Mouse (Mus musculus) layer of hippocampus, postnatal 36 days (tissue): ENCODE results near the gene Pcdh8. TPM values are rescaled to one million over a fixed set of nuclear protein-coding genes. Genes with fewer than 3 reads are reported as not detected.

Source experiments
- DNase-seq, 2 experiments: peaks; one replicate each; pipeline ENCODE4 v3.0.0; 2022
- total RNA-seq, 2 experiments: library from RNA; stranded (reverse); gene quantifications; 2 replicates each; pipeline ENCODE4 v1.2.3; 2021

Pcdh8 gene
- 10 to 100 TPM; 65.7 to 84.7 TPM for total RNA-seq

DNA sequence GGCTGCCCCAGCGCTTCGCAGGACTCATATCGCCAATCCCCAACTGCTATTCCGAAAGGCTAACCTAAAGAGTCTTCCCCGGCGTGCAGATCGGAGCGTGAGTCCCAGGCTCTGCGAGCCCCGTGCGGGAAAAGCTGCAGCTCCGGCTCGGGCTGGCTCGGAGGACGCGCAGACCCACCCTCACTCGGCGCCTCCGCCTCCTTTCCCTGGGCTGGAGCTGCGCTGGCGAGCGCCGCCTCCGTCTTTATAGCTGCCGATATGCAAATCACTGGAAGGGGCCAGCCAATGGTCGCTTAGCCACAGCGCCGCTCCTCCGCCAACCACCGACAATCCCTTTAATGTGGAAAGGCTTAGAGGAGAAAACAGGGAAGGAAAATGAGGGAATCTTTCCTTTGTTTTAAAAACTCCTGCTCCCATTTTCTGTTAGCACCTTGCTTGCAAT lies at the start of gene Pcdh8:
TSS of gene Pcdh8 (minus strand) at position 219 of the 442 bp plus-strand sequence.
- DNase-seq: peak; percentile 95

DNA sequence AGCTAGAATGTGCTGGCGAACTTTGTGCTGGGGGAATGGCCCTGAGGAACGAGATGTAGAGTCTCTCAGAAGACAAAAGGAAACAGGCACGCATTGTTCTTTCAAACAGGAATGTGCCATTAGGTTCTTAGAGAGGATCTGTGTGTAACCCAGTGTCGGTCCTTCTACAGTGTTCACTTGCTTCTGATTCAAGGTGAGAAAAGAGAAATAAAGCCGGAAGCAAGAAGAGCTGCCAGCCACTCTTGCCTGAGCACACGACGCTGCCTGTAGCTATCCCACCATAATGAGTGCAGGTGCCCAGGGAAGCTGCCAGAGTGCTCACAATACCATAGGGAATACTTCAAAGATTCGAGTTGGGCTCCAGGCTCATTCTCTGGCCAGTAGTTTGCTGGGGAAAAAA lies 43.6 kb upstream of the Pcdh8 start:
- no peak for DNase-seq

DNA sequence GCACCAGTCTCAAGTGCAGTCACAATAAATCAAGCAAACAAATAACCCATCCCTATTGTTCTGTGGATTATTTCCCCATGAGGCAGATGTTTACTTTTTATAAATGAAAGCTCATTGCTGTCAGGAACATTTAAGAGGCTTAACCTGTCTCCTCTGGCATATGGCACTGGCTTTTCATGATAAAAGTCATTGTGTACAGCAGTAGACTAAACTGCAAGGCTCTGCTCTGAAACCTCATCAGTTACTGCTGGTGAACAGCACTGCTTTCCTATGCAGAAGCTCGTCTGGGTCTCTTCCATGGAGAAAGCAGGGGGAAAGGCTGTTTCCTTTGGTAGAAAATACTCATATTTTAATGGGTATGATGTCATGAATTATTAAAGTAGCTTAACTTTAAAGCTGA lies 43.0 kb upstream of the Pcdh8 start:
- DNase-seq: no peak

DNA sequence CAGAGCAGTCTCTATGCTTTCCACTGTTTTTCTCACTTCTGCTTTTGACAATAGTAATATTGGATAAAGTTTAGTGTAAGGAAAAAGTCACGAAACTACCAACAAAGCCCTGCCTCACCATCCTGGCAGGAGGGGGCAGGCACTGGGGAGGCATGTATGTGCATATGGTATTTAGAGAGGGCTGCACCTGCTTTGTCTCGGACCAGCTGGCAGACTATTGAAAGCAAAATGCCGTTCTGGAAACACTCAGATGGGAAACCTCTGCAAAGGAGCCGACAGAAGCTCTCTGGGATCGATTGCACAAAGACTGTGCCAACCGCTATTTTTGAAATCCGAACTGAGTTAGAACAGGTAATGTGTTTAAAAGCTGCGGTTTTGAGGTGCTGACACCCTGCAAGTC lies 22.1 kb upstream of the Pcdh8 start:
- peak; percentile 64 to 75 for DNase-seq

DNA sequence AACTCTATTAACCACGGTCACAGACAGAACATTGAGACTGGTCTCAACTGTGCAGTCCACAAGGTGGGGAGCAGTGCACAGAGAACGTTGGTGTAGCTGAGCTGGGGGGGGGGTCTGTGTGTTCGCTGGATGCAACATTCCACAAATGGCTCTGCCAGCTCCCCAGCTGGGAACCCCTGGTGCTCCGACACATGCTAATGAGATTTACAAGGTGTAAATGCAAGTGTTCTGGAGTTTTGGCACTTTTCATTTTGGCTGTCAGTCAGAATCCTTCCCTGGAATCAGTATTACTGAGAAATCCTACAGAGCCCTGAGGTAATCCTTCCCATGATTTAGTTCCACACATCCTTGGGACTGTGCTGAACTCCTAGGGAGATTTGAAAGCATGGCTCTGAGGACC lies 18.4 kb upstream of the Pcdh8 start:
- no peak for DNase-seq

DNA sequence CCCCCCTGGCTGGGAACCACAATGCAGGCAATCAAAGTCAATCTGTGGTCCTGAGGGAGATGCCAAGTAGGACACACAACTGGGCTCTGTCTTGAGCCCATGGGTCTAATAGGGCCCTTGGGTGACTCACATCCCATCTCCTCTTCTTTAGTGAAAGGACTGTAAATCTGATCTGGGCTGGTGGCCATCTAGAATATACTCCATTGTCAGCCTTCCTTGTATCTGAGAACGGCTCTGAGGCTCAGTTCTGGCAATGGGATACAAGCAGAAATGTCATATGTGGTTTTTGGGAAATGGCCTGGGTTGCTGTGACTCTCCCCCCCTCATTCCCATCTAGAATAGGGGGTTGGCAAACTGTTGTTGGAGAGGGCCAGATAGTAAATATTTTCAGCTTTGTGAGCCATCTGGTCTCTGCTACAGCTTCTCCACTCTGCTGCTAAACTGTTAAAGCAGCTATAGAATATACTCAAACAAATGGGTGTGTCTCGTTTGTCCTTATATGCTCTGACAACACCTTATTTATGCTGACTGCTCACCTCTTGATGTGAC lies 17.6 kb upstream of the Pcdh8 start:
- DNase-seq: no peak

DNA sequence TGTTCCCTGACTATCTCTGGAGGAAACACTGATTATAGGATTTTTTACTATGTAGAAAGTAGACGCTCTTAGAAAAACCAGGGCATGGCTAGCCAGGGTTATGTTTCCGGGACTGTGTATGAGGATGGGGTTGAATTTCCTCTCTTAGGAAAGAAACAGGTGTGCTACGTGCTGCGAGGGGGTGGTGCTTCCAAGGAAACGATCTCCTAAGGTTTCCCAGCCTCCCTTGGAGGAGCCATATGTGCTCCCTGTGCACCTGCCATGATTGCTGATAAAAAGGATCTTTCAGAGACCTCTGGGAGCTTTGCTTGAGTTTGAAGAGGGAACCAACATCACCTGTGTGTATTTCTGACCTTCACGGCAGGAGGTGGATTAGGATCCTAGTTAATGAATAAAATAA lies 16.8 kb upstream of the Pcdh8 start:
- no peak for DNase-seq

DNA sequence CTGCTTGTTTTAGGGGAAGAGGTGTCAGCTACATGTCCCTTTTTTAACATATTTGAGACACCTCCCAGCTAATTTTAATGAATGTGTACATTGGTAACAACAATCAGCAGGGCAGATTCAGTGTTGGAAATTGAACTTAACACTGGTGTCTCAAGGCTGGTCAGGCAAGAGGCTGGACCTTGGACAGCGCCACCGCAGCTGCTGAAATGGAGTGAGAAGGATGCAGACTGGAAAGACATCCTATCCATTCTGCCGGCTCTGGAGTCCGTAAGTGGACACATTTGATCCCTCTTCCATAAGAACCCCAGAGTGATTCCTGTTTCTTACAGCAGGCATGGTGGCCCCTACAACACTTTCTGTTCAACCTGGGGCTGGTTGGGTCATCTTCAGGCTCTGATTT lies 14.3 kb upstream of the Pcdh8 start:
- DNase-seq: no peak

DNA sequence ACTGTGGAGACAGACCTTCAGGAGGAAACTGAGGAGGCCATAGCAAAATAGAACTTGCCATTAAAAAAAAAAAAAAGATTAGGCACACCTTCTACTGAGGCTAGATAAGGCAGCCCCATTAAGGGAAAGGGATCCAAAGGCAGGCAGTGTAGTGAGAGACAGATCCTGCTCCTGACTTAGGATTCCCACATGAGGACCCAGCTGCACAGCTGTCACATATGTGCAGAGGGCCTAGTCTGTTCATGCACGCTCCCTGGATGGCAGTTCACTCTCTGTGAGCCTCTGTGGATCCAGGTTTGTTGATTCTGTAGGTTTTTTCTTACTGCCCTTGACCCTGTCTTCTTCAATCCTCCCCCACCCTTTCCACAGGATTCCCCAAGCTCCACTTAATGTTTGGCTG lies 9.8 kb upstream of the Pcdh8 start:
- DNase-seq: no peak

DNA sequence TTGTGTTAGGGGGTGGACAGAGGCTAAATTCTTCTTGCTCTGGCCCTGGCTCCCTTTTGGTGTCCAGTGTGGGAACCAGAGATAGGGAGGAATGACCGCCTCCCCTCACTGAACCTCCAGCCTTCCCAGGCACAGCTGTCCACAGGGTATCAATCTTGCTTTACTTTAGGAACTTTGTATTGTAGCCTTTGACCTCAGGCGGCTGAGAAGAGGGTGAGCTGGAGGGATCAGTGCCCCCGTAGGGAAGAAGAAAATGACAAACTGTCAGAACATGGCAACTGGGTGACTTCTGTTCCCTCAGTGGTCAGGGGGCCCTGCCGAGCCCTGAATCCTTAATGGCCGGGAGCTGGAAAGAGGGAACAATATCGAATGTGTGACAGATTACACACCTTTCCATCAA lies 9.2 kb upstream of the Pcdh8 start:
- DNase-seq: no peak

DNA sequence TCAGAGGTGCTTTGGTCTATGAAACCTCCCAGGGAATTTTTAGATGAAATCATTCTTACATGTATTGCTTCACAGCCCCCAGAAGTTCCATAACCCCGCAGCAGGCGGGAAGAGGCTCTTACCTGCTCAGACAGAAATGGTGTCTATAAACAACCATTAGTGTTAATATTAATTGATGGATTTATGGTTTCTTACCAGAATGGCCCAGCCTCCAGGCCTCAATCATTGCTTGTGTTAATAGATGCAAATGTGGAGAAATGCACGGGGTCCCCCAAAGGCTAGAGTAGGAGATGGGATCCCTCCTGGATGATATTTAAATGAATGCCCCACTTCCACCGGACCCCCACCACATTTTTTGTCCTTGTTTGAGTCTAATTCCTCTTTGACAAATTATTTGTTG lies 8.7 kb upstream of the Pcdh8 start:
- no peak for DNase-seq

DNA sequence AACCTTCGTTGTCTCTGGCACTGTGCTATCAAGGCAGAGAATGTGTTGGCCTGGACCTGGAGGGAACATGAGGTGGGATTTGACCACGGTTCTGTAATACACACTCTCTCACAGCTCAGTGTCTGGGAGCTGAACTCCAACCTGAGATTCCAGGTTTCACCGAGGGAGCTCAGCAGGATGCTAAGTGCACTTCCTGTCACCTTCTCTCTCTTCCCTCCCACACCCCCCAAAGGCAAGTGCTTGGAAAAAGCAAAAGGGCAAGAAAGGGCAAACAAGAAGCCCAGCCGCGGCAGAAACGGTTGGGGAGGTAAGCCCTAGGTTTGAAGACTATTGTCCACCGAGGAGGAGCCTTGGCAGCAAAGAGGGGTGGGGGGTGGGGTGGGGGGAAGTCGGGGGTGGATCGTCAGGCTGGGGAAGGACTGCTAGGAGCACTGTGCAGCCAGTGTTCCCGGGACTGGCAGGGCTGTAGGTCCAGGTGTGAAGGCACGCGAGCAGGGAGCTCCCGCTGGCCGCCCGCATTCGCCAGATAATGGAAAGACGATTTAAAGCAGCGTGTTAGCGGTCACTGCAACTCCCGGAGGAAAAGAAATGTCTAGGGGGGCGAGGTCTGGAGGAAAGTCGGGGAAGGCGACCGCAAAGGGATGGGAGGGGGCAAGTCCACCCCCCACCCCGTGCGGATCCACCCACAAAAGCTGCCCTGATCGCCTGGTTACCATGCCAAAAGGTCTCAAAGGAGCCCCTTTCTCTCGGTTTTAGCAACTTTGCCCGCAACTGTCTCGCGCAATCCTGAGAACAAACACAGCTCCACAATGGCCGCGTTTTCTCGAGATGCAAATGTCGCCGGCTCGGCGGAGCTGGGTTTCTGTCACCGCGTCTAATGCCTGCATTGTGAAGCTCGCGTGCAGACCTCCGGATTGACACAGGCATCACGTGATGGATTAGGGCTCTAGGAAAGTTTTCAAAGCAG lies 2.6 kb upstream of the Pcdh8 start:
- DNase-seq: peak; percentile 44 to 52

DNA sequence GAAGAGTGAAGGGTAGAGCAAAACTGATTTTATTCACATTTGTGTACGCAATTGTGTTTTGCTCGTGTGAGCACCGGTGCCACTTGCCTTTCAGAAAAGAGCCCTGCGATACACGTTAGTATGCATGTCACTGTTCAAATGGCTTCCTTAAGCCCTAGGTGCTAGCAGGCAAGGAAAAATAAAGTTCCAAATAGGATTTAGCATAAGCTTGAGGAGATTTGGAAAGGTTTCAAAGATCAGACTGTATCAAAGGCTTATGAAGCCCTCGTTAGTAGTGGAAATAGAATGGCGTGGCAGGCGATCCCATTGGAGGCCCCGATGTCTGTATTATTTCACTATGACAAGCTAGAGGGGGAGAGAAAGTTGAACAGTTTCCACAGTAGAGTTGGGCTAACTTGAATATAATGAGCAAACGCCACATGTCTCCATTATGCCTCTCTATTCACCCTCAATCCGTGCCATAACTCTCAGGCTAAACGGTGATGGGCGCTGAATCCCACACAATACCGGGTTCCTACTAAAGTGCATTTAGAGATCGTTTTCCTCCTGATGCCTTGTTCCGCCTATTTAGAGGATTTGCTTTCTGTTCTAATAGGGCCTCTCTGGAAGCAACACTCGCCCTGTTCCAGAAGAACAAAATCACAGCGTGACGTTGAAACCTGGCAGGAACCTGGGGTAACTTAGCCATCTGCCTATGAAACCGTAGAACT lies 845 bp upstream of the Pcdh8 start:
- DNase-seq: peak in 1 of 2 experiments; percentile 24

DNA sequence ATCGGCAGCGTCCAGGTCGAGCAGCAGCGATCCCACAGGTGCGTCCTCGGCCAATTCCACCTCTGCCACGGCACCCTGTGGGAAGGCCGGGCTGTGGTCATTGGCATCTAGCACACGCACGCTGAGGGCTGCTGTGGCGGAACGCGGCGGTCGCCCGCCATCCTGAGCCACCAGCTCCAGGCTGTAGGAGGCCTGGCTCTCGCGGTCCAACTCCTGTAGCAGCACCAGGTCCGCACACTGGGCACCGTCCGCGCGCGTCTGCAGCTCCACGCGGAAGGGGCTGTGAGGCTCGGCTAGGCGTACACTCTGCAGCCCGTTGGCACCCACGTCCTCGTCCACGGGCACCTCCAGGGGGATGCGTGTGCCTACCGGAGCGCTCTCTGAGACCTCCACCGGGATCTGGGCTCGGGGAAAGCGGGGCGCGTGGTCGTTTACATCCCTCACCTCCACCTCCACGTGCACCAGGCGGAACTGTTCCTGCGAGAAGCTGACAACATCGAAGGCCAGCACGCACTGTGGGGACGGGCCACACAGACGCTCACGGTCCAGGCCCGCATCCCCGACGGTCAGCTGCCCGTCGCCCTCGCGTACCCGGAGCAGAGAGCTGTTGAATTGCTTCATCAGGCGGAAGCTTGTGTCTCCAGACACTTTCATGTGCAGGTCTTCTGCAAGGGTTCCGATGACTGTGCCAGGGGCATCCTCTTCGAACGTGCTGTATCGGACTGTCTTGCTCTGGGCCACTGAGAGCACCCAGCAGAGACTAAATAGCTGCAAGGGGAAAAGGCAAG lies 612 bp downstream of the Pcdh8 start:
- peak; percentile 31 to 36 for DNase-seq

DNA sequence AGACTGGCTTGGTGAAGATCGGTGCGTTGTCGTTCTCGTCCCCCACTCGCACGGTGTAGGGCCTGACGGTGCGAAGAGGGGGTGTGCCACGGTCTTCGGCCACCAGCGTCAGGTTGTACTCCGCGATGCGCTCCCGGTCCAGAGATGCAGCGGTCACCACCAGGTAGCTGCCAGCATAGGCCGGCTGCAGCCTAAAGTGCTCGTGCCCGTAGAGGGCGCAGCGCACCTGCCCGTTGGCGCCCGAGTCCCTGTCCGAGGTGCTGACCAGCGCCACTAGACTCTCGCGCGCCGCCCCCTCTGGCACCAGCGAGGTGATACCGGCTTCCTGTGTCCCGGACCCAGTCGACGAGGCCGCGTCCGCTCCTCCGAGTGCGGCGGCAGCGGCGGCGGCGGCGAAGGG lies 1.5 kb downstream of the Pcdh8 start:
- DNase-seq: peak; percentile 60 to 67

DNA sequence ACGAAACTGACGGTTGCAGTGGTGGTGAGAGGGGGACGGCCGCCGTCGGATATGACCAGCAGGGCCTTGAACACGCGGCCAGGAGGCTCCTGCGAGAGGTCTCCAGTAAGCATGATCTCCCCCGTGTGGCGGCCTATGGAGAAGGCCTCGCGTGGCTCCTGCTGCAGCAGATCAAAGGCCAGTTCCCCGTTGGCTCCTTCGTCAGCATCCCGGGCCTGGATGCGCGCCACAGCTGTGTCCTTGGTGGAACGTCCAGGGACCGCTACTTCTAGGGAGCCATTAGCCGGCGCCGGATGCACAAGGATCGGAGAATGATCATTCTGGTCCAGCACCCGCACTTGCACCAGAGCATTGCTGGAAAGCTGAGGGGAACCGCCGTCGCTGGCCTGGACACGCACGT lies 2.1 kb downstream of the Pcdh8 start:
- peak in 1 of 2 experiments; percentile 33 for DNase-seq

DNA sequence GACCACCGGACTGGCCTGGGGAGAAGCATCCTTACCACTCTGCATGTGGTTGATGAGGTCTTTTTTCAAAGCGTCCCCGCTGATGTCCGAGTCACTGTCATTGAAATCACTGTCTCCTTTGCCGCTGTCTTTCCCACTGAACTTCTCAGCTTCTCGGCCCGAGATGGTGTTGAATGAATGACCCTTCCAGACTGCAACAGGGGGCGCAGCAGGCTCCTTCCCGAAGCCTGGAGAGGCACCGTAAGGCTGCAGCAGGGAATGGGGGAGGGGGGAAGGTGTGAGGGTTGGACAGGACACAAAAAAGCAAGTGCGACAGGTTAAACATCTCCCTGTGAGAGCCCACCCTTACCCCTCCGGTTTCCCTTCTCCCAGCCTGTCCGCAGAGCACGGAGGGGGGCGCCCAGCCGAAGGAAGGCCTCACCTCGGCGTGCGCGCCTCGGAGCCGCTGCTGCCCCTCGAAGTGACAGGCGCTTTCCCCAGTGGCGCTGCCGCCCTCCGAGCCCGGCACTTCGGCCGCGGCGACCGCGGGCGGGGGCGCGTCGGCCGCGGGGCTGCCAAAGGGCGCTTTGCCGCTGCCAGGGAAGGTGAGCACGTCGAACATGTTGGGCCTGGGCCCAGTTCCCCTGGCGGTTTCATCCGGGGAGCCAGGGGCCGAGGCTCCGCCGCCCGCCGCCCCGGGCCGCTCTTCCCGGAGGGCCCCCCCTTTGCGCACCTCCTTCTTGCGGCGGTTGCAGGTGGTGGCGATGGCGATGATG lies 2.9 kb downstream of the Pcdh8 start:
- peak in 1 of 2 experiments; percentile 15 for DNase-seq

DNA sequence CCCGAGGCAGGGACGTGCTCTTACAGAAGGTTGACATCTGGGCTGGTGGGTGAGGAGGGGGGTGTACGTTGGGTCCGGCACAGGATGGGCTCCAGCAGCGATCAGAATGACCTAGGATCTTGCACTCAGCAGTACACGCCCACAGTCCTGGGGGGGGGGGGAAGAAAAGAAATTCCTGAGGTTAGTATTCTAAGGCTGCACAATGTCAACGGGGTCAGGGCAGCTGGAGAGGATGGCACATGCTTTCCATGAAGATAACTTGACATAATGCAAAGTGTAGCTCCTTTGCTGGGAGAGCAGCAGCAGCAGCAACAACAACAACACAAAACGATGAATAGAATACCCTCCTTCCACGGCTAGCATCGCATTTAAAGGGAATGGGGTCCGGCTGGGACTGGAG lies 3.5 kb downstream of the Pcdh8 start:
- no peak for DNase-seq

DNA sequence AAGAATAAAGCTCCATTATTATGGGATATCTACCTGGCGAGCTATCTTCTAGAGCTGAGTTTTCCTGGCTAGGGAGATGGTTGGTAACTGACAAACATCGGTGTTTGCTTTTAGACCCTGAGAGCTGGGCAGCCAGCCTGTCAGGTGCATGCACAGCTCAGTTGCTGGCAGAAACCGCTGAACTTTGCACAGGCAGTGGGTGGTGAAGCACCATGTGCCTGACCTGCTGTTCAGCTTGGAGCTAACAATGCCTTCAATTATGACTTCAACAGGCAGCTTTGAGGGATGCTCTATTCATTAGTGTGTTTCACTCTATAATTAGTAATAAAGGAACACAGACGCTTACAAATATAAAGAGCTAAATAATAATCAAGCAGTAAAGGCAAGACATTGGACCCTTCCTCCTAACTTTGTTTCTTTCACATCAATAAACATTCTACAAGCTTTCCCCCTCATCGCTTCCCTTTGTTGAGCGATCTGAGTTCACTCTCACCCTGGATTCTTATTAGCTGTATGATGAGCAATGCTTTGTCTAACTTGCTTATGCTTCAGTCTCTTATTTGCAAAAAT lies 5.8 kb downstream of the Pcdh8 start:
- DNase-seq: peak in 1 of 2 experiments; percentile 50

DNA sequence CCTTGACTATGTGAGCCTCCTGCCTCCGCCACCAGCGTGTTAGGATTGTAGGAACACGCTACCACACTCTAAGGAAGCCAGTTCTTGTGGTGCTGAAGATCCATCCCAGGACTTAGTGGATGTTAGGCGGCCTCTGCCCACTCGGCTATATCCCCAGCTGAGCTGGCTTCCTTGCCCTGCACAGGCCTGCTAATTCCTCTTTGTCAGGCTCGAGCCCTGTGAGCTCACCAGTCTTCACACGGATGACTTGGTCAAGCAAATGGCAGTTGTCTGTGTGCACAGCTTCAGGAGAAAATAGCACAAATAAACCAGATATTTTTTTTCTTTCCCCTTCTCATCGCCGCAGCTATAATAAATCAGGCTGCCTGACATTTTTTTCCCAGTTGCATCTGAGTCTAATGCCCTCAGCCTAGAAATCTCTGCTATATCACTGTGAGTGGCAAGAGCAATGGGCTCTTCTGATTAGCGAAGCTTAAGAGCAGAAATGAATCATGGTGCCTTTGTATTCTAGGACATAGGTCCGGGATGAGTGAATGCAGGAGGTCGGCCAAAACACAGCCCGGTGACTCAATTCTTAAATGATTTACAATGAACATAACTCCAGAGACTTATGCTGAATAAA lies 16.4 kb downstream of the Pcdh8 start:
- DNase-seq: no peak

DNA sequence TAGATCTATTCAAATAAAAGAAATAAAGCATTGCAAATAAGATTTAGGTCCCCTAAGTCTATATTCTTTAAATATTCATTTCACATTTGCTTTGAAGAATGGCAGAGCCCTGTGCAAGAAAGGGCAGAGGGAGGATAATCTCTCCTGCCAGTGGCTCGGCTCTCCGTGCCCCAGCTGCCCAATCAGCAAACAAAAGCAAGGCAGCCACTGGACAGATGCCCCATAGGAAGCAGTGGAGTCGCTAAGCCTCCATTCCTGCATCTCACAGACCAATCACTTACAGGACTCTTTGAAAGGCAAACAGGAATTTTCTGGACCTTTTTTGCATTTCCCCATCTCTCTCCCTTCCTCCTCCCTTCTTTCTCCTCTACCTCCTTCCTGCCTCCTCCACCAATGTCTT lies 17.0 kb downstream of the Pcdh8 start:
- no peak for DNase-seq
